Mouse (Mus musculus) CH12.LX (cell line): ENCODE results near the gene Znfx1. TPM values are rescaled to one million over a fixed set of nuclear protein-coding genes. Genes with fewer than 3 reads are reported as not detected.

Experiments
- DNase-seq: peaks from one replicate; pipeline ENCODE4 v3.0.0-alpha.2; 2013; ENCODE audit errors: extremely low read depth
- H3K27ac ChIP-seq: 2 replicates; pipeline ENCODE4 v1.5.1; 2012; ENCODE audit warnings: low read depth, mild to moderate bottlenecking, control low read depth, moderate library complexity; ENCODE audit not compliant: insufficient read depth
- H3K27me3 ChIP-seq: replicated peaks from 2 replicates; pipeline ENCODE3; 2012; ENCODE audit warnings: inconsistent platforms
- H3K36me3 ChIP-seq, 2 experiments: replicated peaks in 1 of 2; 2 replicates each; pipeline versions ENCODE3 to v1.6.1; 2012; ENCODE audit warnings: inconsistent platforms in 1 of 2, low read length in 1 of 2, mild to moderate bottlenecking in 1 of 2, mixed read lengths in 1 of 2, moderate library complexity in 1 of 2; ENCODE audit not compliant: control insufficient read depth in 1 of 2, insufficient read depth in 1 of 2
- H3K4me1 ChIP-seq, 2 experiments: 2 replicates each; pipeline ENCODE4 v1.6.1; 2012; ENCODE audit warnings: inconsistent platforms in 1 of 2, moderate library complexity in 1 of 2; ENCODE audit not compliant: insufficient read depth in 2 of 2, control insufficient read depth in 1 of 2
- H3K4me2 ChIP-seq: 2 replicates; pipeline ENCODE4 v1.6.1; 2012; ENCODE audit warnings: low read depth, mild to moderate bottlenecking, control low read depth; ENCODE audit not compliant: poor library complexity, insufficient read depth, severe bottlenecking
- H3K4me3 ChIP-seq, 3 experiments: fragments of 150-350 bp in 1 of 3; sonication (generic) in 1 of 3; replicated peaks in 1 of 3; 2 replicates each; pipeline versions ENCODE3 to v1.5.1; 2011 to 2012; ENCODE audit warnings: low read depth in 2 of 3, low read length in 2 of 3, mild to moderate bottlenecking in 2 of 3, moderate library complexity in 2 of 3, control low read depth in 1 of 3, improper control_type of control experiment in 1 of 3, inconsistent platforms in 1 of 3, mixed read lengths in 1 of 3; ENCODE audit not compliant: poor library complexity in 1 of 3
- H3K79me2 ChIP-seq: replicated peaks from 2 replicates; pipeline ENCODE4 v1.6.1; 2012; ENCODE audit warnings: mild to moderate bottlenecking, moderate library complexity; ENCODE audit not compliant: control insufficient read depth, poor library complexity, insufficient read depth, severe bottlenecking; ENCODE audit errors: extremely low read depth
- H3K9ac ChIP-seq: 2 replicates; pipeline ENCODE4 v1.6.1; 2012; ENCODE audit warnings: low read depth, mild to moderate bottlenecking, control low read depth, moderate library complexity; ENCODE audit not compliant: insufficient read depth
- H3K9me3 ChIP-seq: replicated peaks from 2 replicates; pipeline ENCODE3; 2012; ENCODE audit warnings: low read length, inconsistent platforms, mixed read lengths
- CHD1 ChIP-seq: IDR thresholded peaks from 2 replicates; pipeline ENCODE4 v1.6.1; 2012; ENCODE audit warnings: low read depth, low read length, improper control_type of control experiment, inconsistent platforms
- E2F4 ChIP-seq: IDR thresholded peaks from 2 replicates; pipeline ENCODE4 v1.6.1; 2011; ENCODE audit warnings: low read depth, low read length, improper control_type of control experiment; ENCODE audit not compliant: insufficient replicate concordance
- ETS1 ChIP-seq: conservative IDR thresholded peaks from 2 replicates; pipeline ENCODE4 v1.6.1; 2012; ENCODE audit warnings: low read depth, mild to moderate bottlenecking, inconsistent platforms, low read length, improper control_type of control experiment, moderate library complexity
- GABPA ChIP-seq: IDR thresholded peaks from 2 replicates; pipeline ENCODE4 v1.6.1; 2012; ENCODE audit warnings: low read depth, low read length, improper control_type of control experiment, inconsistent platforms; ENCODE audit not compliant: insufficient replicate concordance
- HCFC1 ChIP-seq: IDR thresholded peaks from 2 replicates; pipeline ENCODE4 v1.6.1; 2012; ENCODE audit warnings: low read depth, mild to moderate bottlenecking, inconsistent platforms, low read length, improper control_type of control experiment
- IRF4 ChIP-seq: IDR thresholded peaks from 2 replicates; pipeline ENCODE4 v1.6.1; 2014; ENCODE audit warnings: low read depth, mild to moderate bottlenecking, inconsistent platforms, low read length, improper control_type of control experiment
- JUND ChIP-seq: conservative IDR thresholded peaks from 2 replicates; pipeline ENCODE4 v1.6.1; 2011; ENCODE audit warnings: low read depth, low read length, improper control_type of control experiment
- KAT2A ChIP-seq: IDR thresholded peaks from 2 replicates; pipeline ENCODE4 v1.6.1; 2012; ENCODE audit warnings: low read length, improper control_type of control experiment, inconsistent platforms; ENCODE audit not compliant: insufficient replicate concordance
- MAFK ChIP-seq: IDR thresholded peaks from 2 replicates; pipeline ENCODE4 v1.6.1; 2011; ENCODE audit warnings: low read length, improper control_type of control experiment; ENCODE audit not compliant: insufficient replicate concordance
- MAX ChIP-seq: IDR thresholded peaks from 2 replicates; pipeline ENCODE4 v1.6.1; 2011; ENCODE audit warnings: low read length, improper control_type of control experiment
- MAZ ChIP-seq: IDR thresholded peaks from 2 replicates; pipeline ENCODE4 v1.6.1; 2012; ENCODE audit warnings: low read depth, mild to moderate bottlenecking, inconsistent platforms, low read length, improper control_type of control experiment, moderate library complexity
- MEF2A ChIP-seq: IDR thresholded peaks from 2 replicates; pipeline ENCODE4 v1.6.1; 2014; ENCODE audit warnings: low read depth, mild to moderate bottlenecking, inconsistent platforms, low read length, improper control_type of control experiment, borderline replicate concordance
- MXI1 ChIP-seq: IDR thresholded peaks from 2 replicates; pipeline ENCODE4 v1.6.1; 2011; ENCODE audit warnings: mild to moderate bottlenecking, low read depth, low read length, improper control_type of control experiment
- MYC ChIP-seq: IDR thresholded peaks from 2 replicates; pipeline ENCODE4 v1.6.1; 2011; ENCODE audit warnings: low read depth, mild to moderate bottlenecking, improper control_type of control experiment, low read length
- NRF1 ChIP-seq: IDR thresholded peaks from 2 replicates; pipeline ENCODE4 v1.6.1; 2014; ENCODE audit warnings: low read depth, mild to moderate bottlenecking, inconsistent platforms, low read length, improper control_type of control experiment, moderate library complexity
- PAX5 ChIP-seq: IDR thresholded peaks from 2 replicates; pipeline ENCODE4 v1.6.1; 2012; ENCODE audit warnings: low read length, inconsistent platforms, mixed read lengths
- RAD21 ChIP-seq: IDR thresholded peaks from 2 replicates; pipeline ENCODE4 v1.6.1; 2011; ENCODE audit warnings: low read depth, mild to moderate bottlenecking, low read length, improper control_type of control experiment, moderate library complexity
- SIN3A ChIP-seq: IDR thresholded peaks from 2 replicates; pipeline ENCODE4 v1.6.1; 2012; ENCODE audit warnings: low read length, improper control_type of control experiment, inconsistent platforms
- ZMIZ1 ChIP-seq: IDR thresholded peaks from 2 replicates; pipeline ENCODE4 v1.6.1; 2012; ENCODE audit warnings: low read depth, mild to moderate bottlenecking, inconsistent platforms, low read length, improper control_type of control experiment
- ZNF384 ChIP-seq: IDR thresholded peaks from 2 replicates; pipeline ENCODE4 v1.6.1; 2012; ENCODE audit warnings: low read depth, low read length, improper control_type of control experiment, inconsistent platforms
- dilution Hi-C: fragments of 300-500 bp; cut with MboI; formaldehyde crosslinking; loops from 2 replicates; pipeline ENCODE4 v1.14.3; 2020; ENCODE audit warnings: low sequenced_read_pairs; ENCODE audit not compliant: extremely low pct_unique_long_range_greater_than_20kb, extremely low pct_ligation_motif_present
- in situ Hi-C: fragments of 300-500 bp; cut with MboI; formaldehyde crosslinking; loops from 3 replicates; pipeline ENCODE4 v1.14.3; 2019; ENCODE audit warnings: low sequenced_read_pairs, low pct_ligation_motif_present, low pct_unique_long_range_greater_than_20kb, mixed read lengths
- polyA plus RNA-seq: library from polyadenylated mRNA; unstranded; fragments of >175 nt; gene quantifications from 2 replicates; pipeline ENCODE4 v1.2.1, GENCODE M21; 2012; ENCODE audit warnings: low read depth; ENCODE audit not compliant: insufficient read length
- total RNA-seq, 2 experiments: library from RNA; depleted of rRNA; stranded (reverse); fragments of 300-350 nt in 1 of 2; fragments of >200 nt in 1 of 2; gene quantifications; 2 replicates each; pipeline ENCODE4 v1.2.3; 2012 to 2014

The Znfx1 gene
- total and polyA plus RNA-seq, 3 experiments, result 5.1 to 9.0 (median 8.1) TPM

- Histone ChIP-seq H3K4me1 (peaks cover 2 to 31% of the 10 kb centered on the region in 2 experiments; a peak in 2 of 4 replicates), H3K9ac (peak overlapping the region; percentile 66; the same call in 1 of the 2 replicates)
- in situ Hi-C loops, result loop anchor here (10.0 kb wide), 2 partner anchors 364 to 424 kb away; partner anchors contain the start of gene Slc9a8
These were observed 2.1 kb downstream of the Znfx1 start for GRCm38 (mm10) chr2:167060761-167061160.

GRCm38 (mm10) chr2:167060360-167060759 is 2.5 kb downstream of the Znfx1 start:
- TF ChIP-seq ZMIZ1 (no peak), PAX5 (no peak), HCFC1 (no peak), MEF2A (no peak), MAX (peak; percentile 35; the same call in 1 of the 2 replicates), MYC (peak; percentile 67), GABPA (no peak)
- TF ChIP-seq, all 38 proteins: peak for 2
- H3K27me3 ChIP-seq, result no peaks in the 10 kb centered on the region
- H3K4me3 ChIP-seq, result peak overlapping the region in 2 of 3 experiments; percentile 13 to 40
- H3K27ac ChIP-seq, result peak overlapping the region; percentile 0; the same call in 1 of the 2 replicates
- H3K4me1 ChIP-seq, result peaks cover 2 to 31% of the 10 kb centered on the region in 2 experiments; a peak in 2 of 4 replicates
- no peaks in the 10 kb centered on the region for H3K9me3 ChIP-seq
- H3K36me3 ChIP-seq, result peaks cover 31 to 51% of the 10 kb centered on the region in 2 experiments
- H3K4me2 ChIP-seq, result peak overlapping the region; percentile 68; the same call in 1 of the 2 replicates
- dilution Hi-C loops (no loop called here), in situ Hi-C loops (loop anchor here (10.0 kb wide), 2 partner anchors 364 to 424 kb away; partner anchors contain the start of gene Slc9a8)
- H3K79me2 ChIP-seq, result peaks cover 29% of the 10 kb centered on the region
- H3K9ac ChIP-seq, result no peak overlapping the region; the same call in 1 of the 2 replicates
- DNase-seq, result no peak

More at GRCm38 (mm10) chr2:167060761-167061160, 2.1 kb downstream of the Znfx1 start:
- Histone ChIP-seq H3K4me3 (peak overlapping the region in 2 of 3 experiments; percentile 13 to 40), H3K36me3 (peaks cover 31 to 51% of the 10 kb centered on the region in 2 experiments), H3K79me2 (peaks cover 29% of the 10 kb centered on the region), H3K4me2 (peak overlapping the region; percentile 97; the same call in 1 of the 2 replicates), H3K27ac (peak overlapping the region; percentile 0; the same call in 1 of the 2 replicates), H3K9me3 (no peaks in the 10 kb centered on the region), H3K27me3 (no peaks in the 10 kb centered on the region)
- no peak for DNase-seq
- no peak for TF ChIP-seq NRF1
- peak; percentile 22; the same call in 1 of the 2 replicates for TF ChIP-seq SIN3A
- no peak for TF ChIP-seq JUND
- peak; percentile 78 for TF ChIP-seq ZNF384
- dilution Hi-C loops, result no loop called here

DNA sequence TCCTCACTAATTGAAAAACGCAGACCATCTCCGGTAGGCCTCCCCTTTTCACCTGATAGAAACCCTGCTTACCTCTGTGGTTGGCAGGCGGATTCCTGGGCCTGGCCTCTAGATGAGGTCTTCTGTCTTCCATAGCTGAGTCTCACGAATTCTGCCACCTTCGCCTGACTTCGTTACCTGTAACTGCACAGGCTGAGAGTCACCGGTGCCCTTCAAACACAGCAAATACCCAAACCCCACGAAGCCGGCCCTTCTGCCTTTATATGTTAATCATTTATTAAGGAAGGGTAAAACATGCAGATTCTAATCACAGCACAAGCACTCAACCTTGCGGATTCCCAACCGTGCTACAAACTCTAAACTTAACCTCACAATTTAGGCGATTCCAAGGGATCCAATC is 2.9 kb downstream of the Znfx1 start:
- 0 out of 2 replicates have a peak overlapping the region, but pooled peaks have one; percentile 68 for H3K4me2 ChIP-seq
- H3K27ac ChIP-seq, result no peak overlapping the region
- no peaks in the 10 kb centered on the region for H3K27me3 ChIP-seq
- TF ChIP-seq KAT2A (no peak), HCFC1 (no peak), ETS1 (no peak), MAFK (no peak), MAX (no peak), ZMIZ1 (no peak), E2F4 (no peak), CHD1 (no peak), IRF4 (no peak), MXI1 (no peak), MAZ (no peak), RAD21 (no peak)
- H3K4me1 ChIP-seq, result peaks cover 2 to 35% of the 10 kb centered on the region in 2 experiments; a peak in 2 of 4 replicates
- dilution Hi-C loops (no loop called here), in situ Hi-C loops (loop anchor here (10.0 kb wide), 2 partner anchors 365 to 425 kb away; partner anchors contain the start of gene Slc9a8)
- H3K79me2 ChIP-seq, result peaks cover 25% of the 10 kb centered on the region
- H3K36me3 ChIP-seq, result peaks cover 31 to 51% of the 10 kb centered on the region in 2 experiments
- H3K9me3 ChIP-seq, result no peaks in the 10 kb centered on the region
- peak overlapping the region in 1 of 3 experiments; percentile 40 for H3K4me3 ChIP-seq
- H3K9ac ChIP-seq, result no peak overlapping the region
- DNase-seq, result no peak
